Mouse (Mus musculus) lung, postnatal 0 days (tissue): Measurements from ENCODE around the gene Ctnna3.

ENCODE experiments used
- CTCF ChIP-seq: IDR thresholded peaks from 2 replicates; pipeline ENCODE4 v1.5.1; 2016; ENCODE audit warnings: antibody characterized with exemption, mild to moderate bottlenecking
- EP300 ChIP-seq: IDR thresholded peaks from 2 replicates; pipeline ENCODE4 v1.6.1; 2016; ENCODE audit warnings: antibody characterized with exemption, mild to moderate bottlenecking, control low read depth

- TF ChIP-seq CTCF = 0 out of 2 replicates have a peak, but pooled peaks have one; percentile 11
- TF ChIP-seq EP300 = no peak
Measured at GRCm38 (mm10) chr10:64096532-64096931, 666.6 kb downstream of the Ctnna3 start.
